Mouse (Mus musculus): ENCODE results near the gene Fggy. TPM values are rescaled to one million over a fixed set of nuclear protein-coding genes. Genes with fewer than 3 reads are reported as not detected.

The Fggy gene
- polyA plus RNA-seq, 1 experiment from 2014 or later = 8.1 TPM

GRCm38 (mm10) chr4:95915628-95916579, 358.6 kb downstream of the Fggy start:
- no peak overlapping the region for H3K4me3 ChIP-seq (ENCODE audit: low read depth, low read length)
- H3K9ac ChIP-seq (replicated peaks; ENCODE audit: low read depth, low read length) = no peak overlapping the region
- 0 out of 2 replicates have a peak, but pooled peaks cover 4% of the 10 kb centered on the region for H3K4me1 ChIP-seq (ENCODE audit: control insufficient read depth, insufficient read depth, low read length)
- WGBS = 71% methylated on average over 8 of the region's 8 CpGs
- no peak overlapping the region for H3K4me2 ChIP-seq (replicated peaks; ENCODE audit: low read depth, low read length)
- peak; percentile 33; the same call in 1 of the 2 replicates for ATAC-seq (ENCODE audit: insufficient number of reproducible peaks, insufficient read depth, low FRiP score, low read depth)
- H3K27ac ChIP-seq (ENCODE audit: low read length) = no peak overlapping the region
- no peaks in the 10 kb centered on the region for H3K27me3 ChIP-seq (ENCODE audit: control insufficient read depth, insufficient read depth, low read length)
- no peaks in the 10 kb centered on the region for H3K36me3 ChIP-seq (ENCODE audit: control insufficient read depth, insufficient read depth, low read length)
- H3K9me3 ChIP-seq (ENCODE audit: control insufficient read depth, low read depth, low read length) = no peaks in the 10 kb centered on the region

GRCm38 (mm10) chr4:95917703-95918102, 360.4 kb downstream of the Fggy start:
- WGBS = 61% methylated on average over 6 of the region's 6 CpGs
- no peak overlapping the region for H3K27ac ChIP-seq (ENCODE audit: low read length)
- ATAC-seq (ENCODE audit: insufficient number of reproducible peaks, insufficient read depth, low FRiP score, low read depth) = no peak

GRCm38 (mm10) chr4:95920448-95920847, 363.1 kb downstream of the Fggy start:
- no peaks in the 10 kb centered on the region for H3K36me3 ChIP-seq (ENCODE audit: control insufficient read depth, insufficient read depth, low read length)
- no peak overlapping the region for H3K27ac ChIP-seq (ENCODE audit: low read length)
- H3K4me3 ChIP-seq (ENCODE audit: low read depth, low read length) = no peak overlapping the region
- no peak overlapping the region for H3K4me2 ChIP-seq (replicated peaks; ENCODE audit: low read depth, low read length)
- 0 out of 2 replicates have a peak, but pooled peaks cover 4% of the 10 kb centered on the region for H3K4me1 ChIP-seq (ENCODE audit: control insufficient read depth, insufficient read depth, low read length)
- 67% methylated on average over 4 of the region's 4 CpGs for WGBS
- no peaks in the 10 kb centered on the region for H3K27me3 ChIP-seq (ENCODE audit: control insufficient read depth, insufficient read depth, low read length)
- ATAC-seq (ENCODE audit: insufficient number of reproducible peaks, insufficient read depth, low FRiP score, low read depth) = no peak
- no peaks in the 10 kb centered on the region for H3K9me3 ChIP-seq (ENCODE audit: control insufficient read depth, low read depth, low read length)
- H3K9ac ChIP-seq (replicated peaks; ENCODE audit: low read depth, low read length) = no peak overlapping the region

More at GRCm38 (mm10) chr4:95917703-95918102, 360.4 kb downstream of the Fggy start:
- Histone ChIP-seq H3K9ac (replicated peaks; ENCODE audit: low read depth, low read length) (no peak overlapping the region), H3K4me2 (replicated peaks; ENCODE audit: low read depth, low read length) (no peak overlapping the region), H3K9me3 (ENCODE audit: control insufficient read depth, low read depth, low read length) (no peaks in the 10 kb centered on the region), H3K4me1 (ENCODE audit: control insufficient read depth, insufficient read depth, low read length) (0 out of 2 replicates have a peak, but pooled peaks cover 4% of the 10 kb centered on the region), H3K36me3 (ENCODE audit: control insufficient read depth, insufficient read depth, low read length) (no peaks in the 10 kb centered on the region), H3K27me3 (ENCODE audit: control insufficient read depth, insufficient read depth, low read length) (no peaks in the 10 kb centered on the region), H3K4me3 (ENCODE audit: low read depth, low read length) (no peak overlapping the region)

DNA sequence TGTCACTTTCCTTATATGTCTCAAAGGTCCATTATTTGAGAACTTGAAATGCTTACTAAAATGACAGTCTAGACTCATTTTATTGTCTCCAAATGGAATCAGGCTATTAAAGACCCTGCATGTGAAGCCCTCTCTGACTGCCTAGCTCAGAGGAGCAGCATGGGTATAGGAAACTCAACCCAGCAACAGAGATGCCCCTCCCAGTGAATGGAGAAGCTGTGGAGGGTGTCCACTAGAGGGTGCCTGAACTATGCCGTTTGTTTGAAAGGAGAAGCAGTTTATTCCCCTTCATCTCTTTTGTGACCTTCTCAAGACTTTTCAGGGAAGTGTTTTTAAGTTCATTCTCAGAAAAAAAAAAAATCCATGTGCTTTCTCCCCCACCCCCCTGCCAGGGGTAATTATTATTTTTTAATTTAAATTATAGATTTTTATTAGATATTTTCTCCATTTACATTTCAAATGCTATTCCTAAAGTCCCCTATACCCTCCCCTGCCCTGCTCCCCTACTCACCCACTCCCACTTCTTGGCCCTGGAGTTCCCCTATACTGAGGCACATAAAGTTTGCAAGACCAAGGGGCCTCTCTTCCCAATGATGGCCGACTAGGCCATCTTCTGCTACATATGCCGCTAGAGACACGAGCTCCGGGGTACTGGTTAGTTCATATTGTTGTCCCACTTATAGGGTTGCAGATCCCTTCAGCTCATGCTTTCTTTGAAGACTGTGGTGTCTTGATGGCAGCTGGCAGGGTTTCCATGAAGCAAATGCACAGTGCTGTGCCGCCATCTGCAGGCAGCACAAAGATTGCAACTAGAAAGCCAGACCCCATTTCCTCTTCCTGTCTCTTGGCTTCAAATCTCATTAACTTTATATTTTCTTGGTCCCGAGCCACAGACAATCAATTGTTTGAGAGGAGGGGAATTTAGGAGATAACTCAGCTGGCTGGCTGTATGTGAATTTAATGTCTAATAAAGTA, 367.2 kb downstream of the Fggy start:
- 8% methylated on average over 7 of the region's 7 CpGs for WGBS
- H3K9me3 ChIP-seq (ENCODE audit: control insufficient read depth, low read depth, low read length) = no peaks in the 10 kb centered on the region
- no peaks in the 10 kb centered on the region for H3K4me1 ChIP-seq (ENCODE audit: control insufficient read depth, insufficient read depth, low read length)
- no peak overlapping the region for H3K27ac ChIP-seq (ENCODE audit: low read length)
- H3K4me3 ChIP-seq (ENCODE audit: low read depth, low read length) = no peak overlapping the region
- no peak overlapping the region for H3K9ac ChIP-seq (replicated peaks; ENCODE audit: low read depth, low read length)
- no peak overlapping the region for H3K4me2 ChIP-seq (replicated peaks; ENCODE audit: low read depth, low read length)
- H3K27me3 ChIP-seq (ENCODE audit: control insufficient read depth, insufficient read depth, low read length) = no peaks in the 10 kb centered on the region
- ATAC-seq (ENCODE audit: insufficient number of reproducible peaks, insufficient read depth, low FRiP score, low read depth) = peak; percentile 49; the same call in 1 of the 2 replicates
- H3K36me3 ChIP-seq (ENCODE audit: control insufficient read depth, insufficient read depth, low read length) = no peaks in the 10 kb centered on the region

GRCm38 (mm10) chr4:95928846-95929245, 371.5 kb downstream of the Fggy start:
- H3K4me3 ChIP-seq (ENCODE audit: low read depth, low read length) = no peak overlapping the region
- H3K4me1 ChIP-seq (ENCODE audit: control insufficient read depth, insufficient read depth, low read length) = no peaks in the 10 kb centered on the region
- no peaks in the 10 kb centered on the region for H3K27me3 ChIP-seq (ENCODE audit: control insufficient read depth, insufficient read depth, low read length)
- 97% methylated on average over 1 of the region's 1 CpGs for WGBS
- no peak overlapping the region for H3K9ac ChIP-seq (replicated peaks; ENCODE audit: low read depth, low read length)
- no peaks in the 10 kb centered on the region for H3K9me3 ChIP-seq (ENCODE audit: control insufficient read depth, low read depth, low read length)
- H3K27ac ChIP-seq (ENCODE audit: low read length) = no peak overlapping the region
- H3K36me3 ChIP-seq (ENCODE audit: control insufficient read depth, insufficient read depth, low read length) = no peaks in the 10 kb centered on the region
- ATAC-seq (ENCODE audit: insufficient number of reproducible peaks, insufficient read depth, low FRiP score, low read depth) = no peak
- no peak overlapping the region for H3K4me2 ChIP-seq (replicated peaks; ENCODE audit: low read depth, low read length)

- 81% methylated on average over 1 of the region's 1 CpGs for WGBS
- Histone ChIP-seq H3K4me2 (replicated peaks; ENCODE audit: low read depth, low read length) (no peak overlapping the region), H3K27ac (ENCODE audit: low read length) (no peak overlapping the region), H3K27me3 (ENCODE audit: control insufficient read depth, insufficient read depth, low read length) (no peaks in the 10 kb centered on the region), H3K9ac (replicated peaks; ENCODE audit: low read depth, low read length) (no peak overlapping the region), H3K9me3 (ENCODE audit: control insufficient read depth, low read depth, low read length) (no peaks in the 10 kb centered on the region), H3K36me3 (ENCODE audit: control insufficient read depth, insufficient read depth, low read length) (no peaks in the 10 kb centered on the region), H3K4me3 (ENCODE audit: low read depth, low read length) (no peak overlapping the region), H3K4me1 (ENCODE audit: control insufficient read depth, insufficient read depth, low read length) (no peaks in the 10 kb centered on the region)
- ATAC-seq (ENCODE audit: insufficient number of reproducible peaks, insufficient read depth, low FRiP score, low read depth) = no peak
Measured at GRCm38 (mm10) chr4:95929936-95930335, 372.6 kb downstream of the Fggy start.

- Histone ChIP-seq H3K27ac (ENCODE audit: low read length) (no peak overlapping the region), H3K36me3 (ENCODE audit: control insufficient read depth, insufficient read depth, low read length) (no peaks in the 10 kb centered on the region), H3K4me3 (ENCODE audit: low read depth, low read length) (no peak overlapping the region), H3K27me3 (ENCODE audit: control insufficient read depth, insufficient read depth, low read length) (no peaks in the 10 kb centered on the region), H3K9ac (replicated peaks; ENCODE audit: low read depth, low read length) (no peak overlapping the region), H3K9me3 (ENCODE audit: control insufficient read depth, low read depth, low read length) (no peaks in the 10 kb centered on the region), H3K4me1 (ENCODE audit: control insufficient read depth, insufficient read depth, low read length) (no peaks in the 10 kb centered on the region), H3K4me2 (replicated peaks; ENCODE audit: low read depth, low read length) (no peak overlapping the region)
- peak; percentile 56; the same call in 1 of the 2 replicates for ATAC-seq (ENCODE audit: insufficient number of reproducible peaks, insufficient read depth, low FRiP score, low read depth)
- 59% methylated on average over 2 of the region's 2 CpGs for WGBS
Measured at GRCm38 (mm10) chr4:95931331-95931730, 374.0 kb downstream of the Fggy start.

DNA sequence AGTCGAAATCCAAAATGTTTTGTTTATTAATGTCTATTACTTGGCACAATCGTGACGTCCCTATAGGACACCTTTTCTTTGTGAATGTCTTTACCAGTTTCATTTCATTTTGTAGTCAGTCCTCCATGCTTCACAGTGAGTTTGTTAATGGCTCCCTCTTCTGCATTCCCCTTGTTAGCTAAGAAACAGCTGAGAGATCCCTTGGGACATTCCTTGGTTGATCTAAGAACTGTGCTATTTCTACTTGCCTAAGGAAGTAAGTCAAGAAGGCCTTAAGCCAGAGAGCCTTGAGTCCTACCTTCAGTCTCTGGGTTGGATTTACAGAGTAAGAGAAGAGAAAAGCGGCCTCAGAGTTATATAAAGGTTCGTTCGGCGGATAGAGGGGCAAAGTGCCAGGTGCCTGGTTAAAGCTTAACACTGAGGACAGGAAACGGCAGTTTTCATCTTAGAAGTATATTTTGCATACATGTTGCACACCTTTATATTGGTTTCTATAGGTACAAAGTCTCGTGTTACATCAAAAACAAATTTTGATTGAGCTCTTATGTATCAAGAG, 376.6 kb downstream of the Fggy start:
- Histone ChIP-seq H3K4me3 (ENCODE audit: low read depth, low read length) (no peak overlapping the region), H3K9me3 (ENCODE audit: control insufficient read depth, low read depth, low read length) (no peaks in the 10 kb centered on the region), H3K9ac (replicated peaks; ENCODE audit: low read depth, low read length) (no peak overlapping the region), H3K4me1 (ENCODE audit: control insufficient read depth, insufficient read depth, low read length) (no peaks in the 10 kb centered on the region), H3K27me3 (ENCODE audit: control insufficient read depth, insufficient read depth, low read length) (no peaks in the 10 kb centered on the region), H3K4me2 (replicated peaks; ENCODE audit: low read depth, low read length) (no peak overlapping the region), H3K27ac (ENCODE audit: low read length) (no peak overlapping the region), H3K36me3 (ENCODE audit: control insufficient read depth, insufficient read depth, low read length) (no peaks in the 10 kb centered on the region)
- 85% methylated on average over 9 of the region's 9 CpGs for WGBS
- ATAC-seq (ENCODE audit: insufficient number of reproducible peaks, insufficient read depth, low FRiP score, low read depth) = no peak
